Mouse (Mus musculus) limb, embryonic 11.5 days (tissue): Measurements from ENCODE around the gene Slc25a51. TPM values are rescaled to one million over a fixed set of nuclear protein-coding genes. Genes with fewer than 3 reads are reported as not detected.

ENCODE experiments used
- microRNA-seq: library from miRNA; unstranded; fragments of <30 nt; microRNA quantifications from one replicate; pipeline ENCODE4, GENCODE M21; 2016
- polyA plus RNA-seq: library from polyadenylated mRNA; unstranded; fragments of >200 nt; fragmentation: Nextera tagmentation; extraction: Ambion mirVana; gene quantifications from 2 replicates; pipeline ENCODE4 v1.2.1, GENCODE M21; 2014

The Slc25a51 gene
- polyA plus RNA-seq, 1 experiment from 2014 or later, result 72.8 TPM

Small RNA genes within 50 kb of the gene (microRNA-seq; reads per million reads assigned to microRNA genes)
- gene Gm25692, result not detected

Other genes with a start within 250 kb of the Slc25a51 start
- gene Frmpd1, start 223.9 kb downstream of the Slc25a51 start, polyA plus RNA-seq, result 0.96 and 2.6 TPM in 2 replicates
- gene Trmt10b, start 111.6 kb downstream of the Slc25a51 start, polyA plus RNA-seq, result 23.8 and 24.5 TPM in 2 replicates
- gene Dcaf10, start 66.7 kb downstream of the Slc25a51 start, polyA plus RNA-seq, result 13.9 and 14.4 TPM in 2 replicates
- 105 and 111 TPM in 2 replicates for gene Exosc3, start 66.0 kb downstream of the Slc25a51 start, polyA plus RNA-seq
- 6.4 and 6.5 TPM in 2 replicates for gene Shb, start 123.7 kb upstream of the Slc25a51 start, polyA plus RNA-seq